Mouse (Mus musculus) intestine, embryonic 14.5 days (tissue): Measurements from ENCODE around the gene Synpo2. TPM values are rescaled to one million over a fixed set of nuclear protein-coding genes. Genes with fewer than 3 reads are reported as not detected.

Experiments
- ATAC-seq: fragments of 200-750 bp; cut with Nextera tagmentation; replicated peaks from 2 replicates; pipeline ENCODE4 v1.8.0; 2017; ENCODE audit warnings: low read depth, moderate number of reproducible peaks, moderate TSS enrichment, moderate library complexity; ENCODE audit not compliant: low FRiP score, low TSS enrichment
- DNase-seq: peaks from one replicate; pipeline ENCODE4 v3.0.0-alpha.2; 2018; ENCODE audit warnings: low spot score
- H3K27ac ChIP-seq: fragments of 300-500 bp; sonication (generic); 2 replicates; pipeline ENCODE4 v1.5.1; 2014; ENCODE audit warnings: low read depth, mild to moderate bottlenecking, control low read depth
- H3K27me3 ChIP-seq: fragments of 300-500 bp; sonication (generic); replicated peaks from 2 replicates; pipeline ENCODE4 v1.6.1; 2014; ENCODE audit warnings: low read length, control low read depth; ENCODE audit not compliant: control insufficient read depth, insufficient read depth
- H3K36me3 ChIP-seq: fragments of 300-500 bp; sonication (generic); 2 replicates; pipeline ENCODE4 v1.6.1; 2014; ENCODE audit warnings: low read length, control low read depth; ENCODE audit not compliant: control insufficient read depth, insufficient read depth
- H3K4me1 ChIP-seq: fragments of 300-500 bp; sonication (generic); replicated peaks from 2 replicates; pipeline ENCODE4 v1.6.1; 2014; ENCODE audit warnings: low read length, control low read depth, mixed read lengths; ENCODE audit not compliant: control insufficient read depth, insufficient read depth
- H3K4me2 ChIP-seq: fragments of 300-500 bp; sonication (generic); 2 replicates; pipeline ENCODE4 v1.6.1; 2014; ENCODE audit warnings: low read length
- H3K4me3 ChIP-seq: fragments of 300-500 bp; sonication (generic); 2 replicates; pipeline ENCODE4 v1.5.1; 2014; ENCODE audit warnings: low read depth, low read length, control low read depth, mixed read lengths
- H3K9ac ChIP-seq: fragments of 300-500 bp; sonication (generic); 2 replicates; pipeline ENCODE4 v1.6.1; 2014; ENCODE audit warnings: mild to moderate bottlenecking, low read length
- H3K9me3 ChIP-seq: fragments of 300-500 bp; sonication (generic); 2 replicates; pipeline ENCODE4 v1.6.1; 2016; ENCODE audit warnings: low read length, control low read depth; ENCODE audit not compliant: control insufficient read depth
- WGBS: fragments of 180-500 bp; shearing (Covaris S2); extraction: QIAGEN DNeasy Blood & Tissue Kit; methylation state at CpG from one replicate; pipeline ENCODE4 v1.1.7; 2014; 5-methylcytosine and 5-hydroxymethylcytosine counted together
- polyA plus RNA-seq: library from polyadenylated mRNA; unstranded; fragments of >200 nt; fragmentation: Nextera tagmentation; extraction: Ambion mirVana; gene quantifications from 2 replicates; pipeline ENCODE4 v1.2.1, GENCODE M21; 2014

Gene Synpo2
- polyA plus RNA-seq, 1 experiment from 2014 or later, result 56.2 TPM

GRCm38 (mm10) chr3:123111071-123111711, 124.8 kb downstream of the Synpo2 start:
- WGBS, result 83% methylated on average over 10 of the region's 10 CpGs
- Histone ChIP-seq H3K27ac (no peak overlapping the region), H3K36me3 (peaks cover 45% of the 10 kb centered on the region), H3K9ac (no peak overlapping the region), H3K4me3 (no peak overlapping the region), H3K9me3 (no peaks in the 10 kb centered on the region), H3K27me3 (no peaks in the 10 kb centered on the region), H3K4me1 (peaks cover 18% of the 10 kb centered on the region; the same call in 1 of the 2 replicates), H3K4me2 (no peak overlapping the region)
- no peak for ATAC-seq
- DNase-seq, result no peak

GRCm38 (mm10) chr3:123107830-123108549, 128.0 kb downstream of the Synpo2 start:
- Histone ChIP-seq H3K4me2 (no peak overlapping the region), H3K9ac (no peak overlapping the region), H3K27ac (peak overlapping the region; percentile 5; the same call in 1 of the 2 replicates), H3K9me3 (no peaks in the 10 kb centered on the region), H3K36me3 (peaks cover 31% of the 10 kb centered on the region), H3K27me3 (no peaks in the 10 kb centered on the region), H3K4me1 (0 out of 2 replicates have a peak, but pooled peaks cover 13% of the 10 kb centered on the region), H3K4me3 (no peak overlapping the region)
- ATAC-seq (no peak), DNase-seq (no peak)
- WGBS, result 43% methylated on average over 14 of the region's 14 CpGs

GRCm38 (mm10) chr3:123104325-123104724, 131.6 kb downstream of the Synpo2 start:
- ATAC-seq (no peak), DNase-seq (no peak)
- Histone ChIP-seq H3K4me2 (no peak overlapping the region), H3K4me1 (0 out of 2 replicates have a peak, but pooled peaks cover 13% of the 10 kb centered on the region), H3K4me3 (no peak overlapping the region), H3K36me3 (0 out of 2 replicates have a peak, but pooled peaks cover 10% of the 10 kb centered on the region), H3K27ac (no peak overlapping the region), H3K9ac (no peak overlapping the region), H3K27me3 (no peaks in the 10 kb centered on the region), H3K9me3 (no peaks in the 10 kb centered on the region)
- whole genome bisulfite sequencing, result 78% methylated on average over 6 of the region's 6 CpGs

GRCm38 (mm10) chr3:123103151-123103860, 132.6 kb downstream of the Synpo2 start:
- Histone ChIP-seq H3K9ac (no peak overlapping the region), H3K36me3 (0 out of 2 replicates have a peak, but pooled peaks cover 2% of the 10 kb centered on the region), H3K27ac (no peak overlapping the region), H3K4me3 (no peak overlapping the region), H3K27me3 (no peaks in the 10 kb centered on the region), H3K9me3 (no peaks in the 10 kb centered on the region), H3K4me2 (no peak overlapping the region), H3K4me1 (0 out of 2 replicates have a peak, but pooled peaks cover 12% of the 10 kb centered on the region)
- DNase-seq (peak; percentile 77), ATAC-seq (peak; percentile 43; the same call in 1 of the 2 replicates)
- 24% methylated on average over 12 of the region's 13 CpGs for WGBS

GRCm38 (mm10) chr3:123101761-123102160, 134.2 kb downstream of the Synpo2 start:
- no peak overlapping the region for H3K4me2 ChIP-seq
- 89% methylated on average over 2 of the region's 2 CpGs for WGBS
- H3K27ac ChIP-seq, result no peak overlapping the region
- H3K4me3 ChIP-seq, result no peak overlapping the region
- H3K9me3 ChIP-seq, result no peaks in the 10 kb centered on the region
- DNase-seq (no peak), ATAC-seq (no peak)
- H3K36me3 ChIP-seq, result no peaks in the 10 kb centered on the region
- H3K4me1 ChIP-seq, result no peaks in the 10 kb centered on the region
- H3K9ac ChIP-seq, result no peak overlapping the region
- H3K27me3 ChIP-seq, result no peaks in the 10 kb centered on the region

GRCm38 (mm10) chr3:123095111-123095510, 140.8 kb downstream of the Synpo2 start:
- 93% methylated on average over 2 of the region's 2 CpGs for WGBS
- Histone ChIP-seq H3K4me2 (no peak overlapping the region), H3K36me3 (no peaks in the 10 kb centered on the region), H3K9me3 (no peaks in the 10 kb centered on the region), H3K9ac (no peak overlapping the region), H3K4me1 (peaks cover 16% of the 10 kb centered on the region), H3K27me3 (no peaks in the 10 kb centered on the region), H3K27ac (no peak overlapping the region), H3K4me3 (no peak overlapping the region)
- ATAC-seq, result no peak
- DNase-seq, result peak; percentile 4

GRCm38 (mm10) chr3:123093640-123094361, 142.1 kb downstream of the Synpo2 start:
- ATAC-seq, result 0 out of 2 replicates have a peak, but pooled peaks have one; percentile 24
- WGBS, result 45% methylated on average over 11 of the region's 11 CpGs
- H3K4me1 ChIP-seq, result peaks cover 16% of the 10 kb centered on the region
- no peak for DNase-seq
- no peaks in the 10 kb centered on the region for H3K27me3 ChIP-seq
- H3K4me2 ChIP-seq, result peak overlapping the region; percentile 28
- 0 out of 2 replicates have a peak overlapping the region, but pooled peaks have one; percentile 20 for H3K9ac ChIP-seq
- no peaks in the 10 kb centered on the region for H3K36me3 ChIP-seq
- no peak overlapping the region for H3K4me3 ChIP-seq
- H3K27ac ChIP-seq, result peak overlapping the region; percentile 62
- no peaks in the 10 kb centered on the region for H3K9me3 ChIP-seq
